Mouse (Mus musculus) neural tube, embryonic 14.5 days (tissue): Measurements from ENCODE around the gene Gng3. TPM values are rescaled to one million over a fixed set of nuclear protein-coding genes. Genes with fewer than 3 reads are reported as not detected.

Source experiments
- ATAC-seq: fragments of 200-750 bp; cut with Nextera tagmentation; 2 replicates; pipeline ENCODE4 v1.8.0; 2017; ENCODE audit warnings: low read depth, mild to moderate bottlenecking, moderate TSS enrichment, moderate library complexity
- H3K27ac ChIP-seq: fragments of 300-500 bp; sonication (generic); 2 replicates; pipeline ENCODE4 v1.5.1; 2014; ENCODE audit warnings: low read depth, mild to moderate bottlenecking, control low read depth, low read length, moderate library complexity, mixed read lengths
- H3K27me3 ChIP-seq: fragments of 300-500 bp; sonication (generic); 2 replicates; pipeline ENCODE4 v1.6.1; 2014; ENCODE audit warnings: low read length; ENCODE audit not compliant: control insufficient read depth, insufficient read depth
- H3K36me3 ChIP-seq: fragments of 300-500 bp; sonication (generic); 2 replicates; pipeline ENCODE4 v1.6.1; 2014; ENCODE audit warnings: low read length, mixed read lengths; ENCODE audit not compliant: control insufficient read depth, insufficient read depth
- H3K4me1 ChIP-seq: fragments of 300-500 bp; sonication (generic); 2 replicates; pipeline ENCODE4 v1.6.1; 2014; ENCODE audit warnings: low read length; ENCODE audit not compliant: control insufficient read depth, insufficient read depth
- H3K4me2 ChIP-seq: fragments of 300-500 bp; sonication (generic); 2 replicates; pipeline ENCODE4 v1.6.1; 2014; ENCODE audit warnings: mild to moderate bottlenecking, low read depth, low read length, control low read depth
- H3K4me3 ChIP-seq: fragments of 300-500 bp; sonication (generic); 2 replicates; pipeline ENCODE4 v1.5.1; 2014; ENCODE audit warnings: low read depth, low read length, control low read depth, mixed read lengths
- H3K9ac ChIP-seq: fragments of 300-500 bp; sonication (generic); replicated peaks from 2 replicates; pipeline ENCODE4 v1.6.1; 2014; ENCODE audit warnings: low read depth, mild to moderate bottlenecking, control low read depth, low read length, mixed read lengths
- H3K9me3 ChIP-seq: fragments of 300-500 bp; sonication (generic); 2 replicates; pipeline ENCODE4 v1.6.1; 2016; ENCODE audit warnings: low read length; ENCODE audit not compliant: control insufficient read depth
- WGBS: fragments of 180-500 bp; shearing (Covaris S2); extraction: QIAGEN DNeasy Blood & Tissue Kit; methylation state at CpG from one replicate; pipeline ENCODE4 v1.1.7; 2014; 5-methylcytosine and 5-hydroxymethylcytosine counted together
- polyA plus RNA-seq: library from polyadenylated mRNA; unstranded; fragments of >200 nt; fragmentation: Nextera tagmentation; extraction: Ambion mirVana; gene quantifications from 2 replicates; pipeline ENCODE4 v1.2.1, GENCODE M21; 2014

Gene Gng3
- polyA plus RNA-seq: 459 and 608 TPM in 2 replicates

GRCm38 (mm10) chr19:8839103-8839907, at the start of gene Gng3:
Gene Gng3, minus strand, starts transcription at chr19:8839194.
- Histone ChIP-seq H3K36me3 (peaks cover 10% of the 10 kb centered on the region), H3K9me3 (no peaks in the 10 kb centered on the region), H3K4me2 (peak within 1 kb of the TSS; percentile 66), H3K9ac (peak within 1 kb of the TSS; percentile 86), H3K27me3 (no peaks in the 10 kb centered on the region), H3K27ac (peak within 1 kb of the TSS; percentile 97), H3K4me1 (peaks cover 17% of the 10 kb centered on the region), H3K4me3 (peak within 1 kb of the TSS; percentile 72)
- 43% methylated on average over 11 of the region's 11 CpGs for WGBS
- ATAC-seq: peak; percentile 92

GRCm38 (mm10) chr19:8887585-8888463, 48.8 kb upstream of the Gng3 start:
- Histone ChIP-seq H3K9ac (peak overlapping the region; percentile 71), H3K27me3 (no peaks in the 10 kb centered on the region), H3K4me1 (peaks cover 12% of the 10 kb centered on the region), H3K9me3 (no peaks in the 10 kb centered on the region), H3K27ac (peak overlapping the region; percentile 80; the same call in 1 of the 2 replicates), H3K36me3 (0 out of 2 replicates have a peak, but pooled peaks cover 3% of the 10 kb centered on the region), H3K4me3 (peak overlapping the region; percentile 54), H3K4me2 (peak overlapping the region; percentile 80)
- ATAC-seq: no peak
- WGBS: 14% methylated on average over 19 of the region's 19 CpGs

GRCm38 (mm10) chr19:8886916-8887584, 48.1 kb upstream of the Gng3 start:
- Histone ChIP-seq H3K36me3 (0 out of 2 replicates have a peak, but pooled peaks cover 3% of the 10 kb centered on the region), H3K4me3 (no peak overlapping the region), H3K9ac (no peak overlapping the region), H3K4me1 (peaks cover 9% of the 10 kb centered on the region), H3K9me3 (no peaks in the 10 kb centered on the region), H3K4me2 (no peak overlapping the region), H3K27ac (no peak overlapping the region), H3K27me3 (no peaks in the 10 kb centered on the region)
- WGBS: 54% methylated on average over 1 of the region's 1 CpGs
- no peak for ATAC-seq

- H3K4me1 ChIP-seq: peaks cover 18% of the 10 kb centered on the region
- 86% methylated on average over 3 of the region's 3 CpGs for WGBS
- H3K36me3 ChIP-seq: no peaks in the 10 kb centered on the region
- H3K4me3 ChIP-seq: no peak within 1 kb of the TSS
- H3K4me2 ChIP-seq: no peak within 1 kb of the TSS
- no peak within 1 kb of the TSS for H3K27ac ChIP-seq
- H3K9me3 ChIP-seq: no peaks in the 10 kb centered on the region
- ATAC-seq: no peak
- no peaks in the 10 kb centered on the region for H3K27me3 ChIP-seq
- no peak within 1 kb of the TSS for H3K9ac ChIP-seq
Observed at GRCm38 (mm10) chr19:8883616-8884015, 44.6 kb upstream of the Gng3 start, which contains the start of the genes Lbhd1 and Gm49403. Gene Lbhd1, plus strand, starts transcription at chr19:8883732. Gene Gm49403, plus strand, starts transcription at chr19:8883930.

GRCm38 (mm10) chr19:8881034-8881392, 42.0 kb upstream of the Gng3 start:
- Histone ChIP-seq H3K9ac (peak overlapping the region; percentile 25; the same call in 1 of the 2 replicates), H3K27me3 (no peaks in the 10 kb centered on the region), H3K4me1 (peaks cover 10% of the 10 kb centered on the region; the same call in 1 of the 2 replicates), H3K4me2 (peak overlapping the region; percentile 91), H3K9me3 (no peaks in the 10 kb centered on the region), H3K4me3 (peak overlapping the region; percentile 76), H3K27ac (peak overlapping the region; percentile 85; the same call in 1 of the 2 replicates), H3K36me3 (0 out of 2 replicates have a peak, but pooled peaks cover 8% of the 10 kb centered on the region)
- 10% methylated on average over 3 of the region's 3 CpGs for WGBS
- no peak for ATAC-seq

GRCm38 (mm10) chr19:8880311-8881033, 41.5 kb upstream of the Gng3 start, which contains the start of gene Uqcc3:
Gene Uqcc3, minus strand, starts transcription at chr19:8880923.
- peak within 1 kb of the TSS; percentile 76 for H3K4me3 ChIP-seq
- peak within 1 kb of the TSS; percentile 85 for H3K27ac ChIP-seq
- peaks cover 10% of the 10 kb centered on the region; the same call in 1 of the 2 replicates for H3K4me1 ChIP-seq
- H3K4me2 ChIP-seq: peak within 1 kb of the TSS; percentile 91
- H3K36me3 ChIP-seq: peaks cover 12% of the 10 kb centered on the region
- no peaks in the 10 kb centered on the region for H3K27me3 ChIP-seq
- no peaks in the 10 kb centered on the region for H3K9me3 ChIP-seq
- WGBS: under 1% methylated on average over 42 of the region's 42 CpGs
- peak; percentile 97 for ATAC-seq
- peak within 1 kb of the TSS; percentile 82 for H3K9ac ChIP-seq

- Histone ChIP-seq H3K9me3 (no peaks in the 10 kb centered on the region), H3K27me3 (no peaks in the 10 kb centered on the region; the same call in 1 of the 2 replicates), H3K36me3 (peaks cover 34% of the 10 kb centered on the region), H3K4me2 (no peak overlapping the region), H3K4me3 (no peak overlapping the region), H3K4me1 (peaks cover 19% of the 10 kb centered on the region), H3K27ac (no peak overlapping the region), H3K9ac (no peak overlapping the region)
- 95% methylated on average over 7 of the region's 7 CpGs for WGBS
- no peak for ATAC-seq
Observed at GRCm38 (mm10) chr19:8875031-8875430, 36.0 kb upstream of the Gng3 start.
